Comparison of ENCODE assay signal across 17 mouse cellular contexts in genomic region chr17:29185376-29186046, GRCm38 (mm10). TPM values are rescaled to one million over a fixed set of nuclear protein-coding genes. Genes with fewer than 3 reads are reported as not detected.
DNase-seq lines count a peak whose midpoint lies in the region; TF ChIP-seq lines count a peak whose summit lies in the region.
"Had no signal": no experiment of that assay in that cellular context is flagged by ENCODE, and none has a peak within 500 bp of the region (broad histone marks: within the 10 kb centered on the region; RNA-seq: fewer than 3 reads in every experiment).

No protein-coding gene starts in this region.

- DNase-seq in heart, embryonic 10.5 days (ENCODE audit: low spot score) = no peak
- no peak for DNase-seq in heart, postnatal 4 days
- DNase-seq in embryo, embryonic 10.5 days (ENCODE audit: low spot score) = peak; percentile 24
- DNase-seq in forelimb bud, embryonic 11.5 days (ENCODE audit: low read depth, low spot score) = peak; percentile 51
- DNase-seq in yolk sac, embryonic 10.5 days (ENCODE audit: low spot score) = no peak
- no peak for DNase-seq in cerebellum, adult 8-10 months
- no peak for DNase-seq in layer of hippocampus, postnatal 36 days
- DNase-seq: cerebellum, postnatal 10 days; gastrocnemius, postnatal 10 days; heart, postnatal 36 days; kidney, adult 2 months; thymus, postnatal 36 days had no signal

- 49% methylated on average over 7 of the region's 7 CpGs for WGBS in heart, embryonic 10.5 days

- no peaks in the 10 kb centered on the region for H3K9me3 ChIP-seq in heart, embryonic 10.5 days
- H3K9me3 ChIP-seq in E14TG2a.4 (ENCODE audit: low read length) = no peaks in the 10 kb centered on the region
- H3K9me3 ChIP-seq: stomach, embryonic 15.5 days had no signal

- H3K27me3 ChIP-seq in heart, embryonic 10.5 days (ENCODE audit: insufficient read depth, poor library complexity, severe bottlenecking) = 0 out of 2 replicates have a peak, but pooled peaks cover 8% of the 10 kb centered on the region
- peaks cover 15% of the 10 kb centered on the region for H3K27me3 ChIP-seq in E14TG2a.4 (ENCODE audit: insufficient read depth, low read length)

- no peak for TF ChIP-seq CTCF in E14TG2a.4 (conservative IDR thresholded peaks at IDR 0.05; ENCODE audit: low read length)

- H3K36me3 ChIP-seq in heart, embryonic 10.5 days = no peaks in the 10 kb centered on the region
- peaks cover 13% of the 10 kb centered on the region; the same call in 1 of the 2 replicates for H3K36me3 ChIP-seq in E14TG2a.4 (ENCODE audit: insufficient read depth, low read length)
- H3K36me3 ChIP-seq: stomach, embryonic 15.5 days had no signal

- H3K27ac ChIP-seq in heart, embryonic 10.5 days = peak overlapping the region; percentile 69; the same call in 1 of the 2 replicates
- H3K27ac ChIP-seq: left cerebral cortex, adult 2 months; stomach, embryonic 15.5 days had no signal

- H3K4me1 ChIP-seq in heart, embryonic 10.5 days = peaks cover 66% of the 10 kb centered on the region
- peaks cover 86% of the 10 kb centered on the region for H3K4me1 ChIP-seq in E14TG2a.4 (replicated peaks; ENCODE audit: low read depth, low read length)

- H3K4me3 ChIP-seq in heart, embryonic 10.5 days = no peak overlapping the region
- H3K4me3 ChIP-seq in E14TG2a.4 (replicated peaks; ENCODE audit: low read length) = peak overlapping the region; percentile 72
- H3K4me3 ChIP-seq: erythroblast, embryonic 14.5 days; left cerebral cortex, adult 2 months; myocyte; stomach, embryonic 15.5 days had no signal

RNA-seq across cellular contexts. Expression of gene Cpne5, which starts 52.5 kb away (rescaled TPM):
- polyA plus RNA-seq in heart, embryonic 10.5 days (2016; fragmentation: Nextera tagmentation; extraction: Ambion mirVana) = 18.0 and 23.3 TPM in 2 replicates
- total RNA-seq in heart, postnatal 4 days (2021) = 1 to 10 TPM; 5.9 to 8.4 TPM
- total RNA-seq in layer of hippocampus, postnatal 36 days (2021) = 10 to 100 TPM; 30.4 to 31.7 TPM

Comparison
In these comparisons a context has a peak if more than half of its experiments do, and no peak if none do; other contexts are left out.
1. DNase-seq: peak in embryo, embryonic 10.5 days (single experiment) and forelimb bud, embryonic 11.5 days (single experiment); none in heart, embryonic 10.5 days (single experiment), heart, postnatal 4 days (single experiment), yolk sac, embryonic 10.5 days (single experiment), cerebellum, adult 8-10 months (single experiment) and layer of hippocampus, postnatal 36 days (0 of 2).